Mouse (Mus musculus) embryonic facial prominence, embryonic 14.5 days (tissue): ENCODE data around the gene Hist3h2ba. TPM values are rescaled to one million over a fixed set of nuclear protein-coding genes. Genes with fewer than 3 reads are reported as not detected.
"Not testable (repeated sequence)": the region's sequence is repeated elsewhere in the genome, so short reads cannot be mapped to it uniquely, and the experiment has no call there.

ENCODE experiments used
- ATAC-seq: fragments of 200-750 bp; cut with Nextera tagmentation; 2 replicates; pipeline ENCODE4 v1.8.0; 2017; ENCODE audit warnings: low read depth, moderate number of reproducible peaks, moderate TSS enrichment
- DNase-seq: peaks from one replicate; pipeline ENCODE4 v3.0.0-alpha.2; 2015; ENCODE audit warnings: low spot score
- H3K27ac ChIP-seq: fragments of 300-500 bp; sonication (generic); replicated peaks from 2 replicates; pipeline ENCODE4 v1.5.1; 2014; ENCODE audit warnings: low read depth, mild to moderate bottlenecking, low read length, moderate library complexity
- H3K27me3 ChIP-seq: fragments of 300-500 bp; sonication (generic); replicated peaks from 2 replicates; pipeline ENCODE4 v1.6.1; 2014; ENCODE audit warnings: low read length; ENCODE audit not compliant: control insufficient read depth, insufficient read depth
- H3K36me3 ChIP-seq: fragments of 300-500 bp; sonication (generic); 2 replicates; pipeline ENCODE4 v1.6.1; 2014; ENCODE audit warnings: low read length, mixed read lengths; ENCODE audit not compliant: control insufficient read depth, insufficient read depth
- H3K4me1 ChIP-seq: fragments of 300-500 bp; sonication (generic); 2 replicates; pipeline ENCODE4 v1.6.1; 2014; ENCODE audit warnings: antibody characterized with exemption, low read length; ENCODE audit not compliant: control insufficient read depth, insufficient read depth
- H3K4me2 ChIP-seq: fragments of 300-500 bp; sonication (generic); 2 replicates; pipeline ENCODE4 v1.6.1; 2014; ENCODE audit warnings: low read depth, mild to moderate bottlenecking, low read length, moderate library complexity, mixed read lengths
- H3K4me3 ChIP-seq: fragments of 300-500 bp; sonication (generic); 2 replicates; pipeline ENCODE4 v1.5.1; 2014; ENCODE audit warnings: low read depth, mild to moderate bottlenecking, low read length
- H3K9ac ChIP-seq: fragments of 300-500 bp; sonication (generic); 2 replicates; pipeline ENCODE4 v1.6.1; 2014; ENCODE audit warnings: low read depth, mild to moderate bottlenecking, low read length, moderate library complexity, mixed read lengths
- H3K9me3 ChIP-seq: fragments of 300-500 bp; sonication (generic); 2 replicates; pipeline ENCODE4 v1.6.1; 2016; ENCODE audit warnings: low read length; ENCODE audit not compliant: control insufficient read depth
- WGBS: fragments of 180-500 bp; shearing (Covaris S2); extraction: QIAGEN DNeasy Blood & Tissue Kit; methylation state at CpG from one replicate; pipeline ENCODE4 v1.1.7; 2014; 5-methylcytosine and 5-hydroxymethylcytosine counted together
- polyA plus RNA-seq: library from polyadenylated mRNA; unstranded; fragments of >200 nt; fragmentation: Nextera tagmentation; extraction: Ambion mirVana; gene quantifications from 2 replicates; pipeline ENCODE4 v1.2.1, GENCODE M21; 2014

The Hist3h2ba gene
- polyA plus RNA-seq, 1 experiment from 2014 or later = 14.9 TPM

DNA sequence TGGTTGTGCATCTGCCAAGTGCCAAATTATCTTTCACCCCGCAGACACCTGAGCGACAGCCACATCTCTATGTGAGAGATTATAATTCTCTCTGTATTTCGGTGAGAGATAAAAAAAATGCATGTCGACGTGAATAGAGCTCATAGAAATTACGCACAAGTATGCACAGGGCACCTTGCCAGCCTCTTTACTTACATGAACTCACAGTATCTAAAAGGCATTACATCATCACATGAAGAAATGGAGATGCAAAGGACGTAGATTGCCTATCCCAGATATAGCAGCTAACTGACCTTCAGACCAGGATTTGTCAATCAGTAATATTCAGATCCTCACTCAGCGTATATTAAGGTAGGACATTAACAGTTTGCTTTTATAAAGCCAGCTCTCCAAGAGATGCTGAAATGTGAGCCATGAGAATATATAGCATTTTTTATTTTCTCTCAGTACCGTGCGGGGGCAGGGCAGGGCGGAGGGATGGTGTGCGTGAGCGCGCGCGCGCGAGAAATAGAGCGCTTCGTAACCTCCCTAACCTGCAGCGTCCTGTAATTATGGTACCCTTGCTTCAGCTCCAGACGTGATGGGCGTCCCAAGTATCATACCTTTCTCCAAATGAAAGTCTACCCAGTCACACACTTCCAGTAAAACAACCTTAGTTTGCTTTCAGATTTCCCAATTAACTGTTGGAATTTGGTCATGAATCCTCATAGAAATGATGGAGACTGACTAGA, 757 bp upstream of the Hist3h2ba start:
- Histone ChIP-seq H3K36me3 (no peaks in the 10 kb centered on the region), H3K27ac (peak overlapping the region; percentile 87), H3K9ac (peak overlapping the region; percentile 65), H3K27me3 (peaks cover 12% of the 10 kb centered on the region), H3K9me3 (no peaks in the 10 kb centered on the region), H3K4me3 (peak overlapping the region; percentile 47), H3K4me1 (peaks cover 5% of the 10 kb centered on the region), H3K4me2 (peak overlapping the region; percentile 73)
- DNase-seq = peak; percentile 71
- ATAC-seq = peak; percentile 44
- 13% methylated on average over 23 of the region's 23 CpGs for WGBS

DNA sequence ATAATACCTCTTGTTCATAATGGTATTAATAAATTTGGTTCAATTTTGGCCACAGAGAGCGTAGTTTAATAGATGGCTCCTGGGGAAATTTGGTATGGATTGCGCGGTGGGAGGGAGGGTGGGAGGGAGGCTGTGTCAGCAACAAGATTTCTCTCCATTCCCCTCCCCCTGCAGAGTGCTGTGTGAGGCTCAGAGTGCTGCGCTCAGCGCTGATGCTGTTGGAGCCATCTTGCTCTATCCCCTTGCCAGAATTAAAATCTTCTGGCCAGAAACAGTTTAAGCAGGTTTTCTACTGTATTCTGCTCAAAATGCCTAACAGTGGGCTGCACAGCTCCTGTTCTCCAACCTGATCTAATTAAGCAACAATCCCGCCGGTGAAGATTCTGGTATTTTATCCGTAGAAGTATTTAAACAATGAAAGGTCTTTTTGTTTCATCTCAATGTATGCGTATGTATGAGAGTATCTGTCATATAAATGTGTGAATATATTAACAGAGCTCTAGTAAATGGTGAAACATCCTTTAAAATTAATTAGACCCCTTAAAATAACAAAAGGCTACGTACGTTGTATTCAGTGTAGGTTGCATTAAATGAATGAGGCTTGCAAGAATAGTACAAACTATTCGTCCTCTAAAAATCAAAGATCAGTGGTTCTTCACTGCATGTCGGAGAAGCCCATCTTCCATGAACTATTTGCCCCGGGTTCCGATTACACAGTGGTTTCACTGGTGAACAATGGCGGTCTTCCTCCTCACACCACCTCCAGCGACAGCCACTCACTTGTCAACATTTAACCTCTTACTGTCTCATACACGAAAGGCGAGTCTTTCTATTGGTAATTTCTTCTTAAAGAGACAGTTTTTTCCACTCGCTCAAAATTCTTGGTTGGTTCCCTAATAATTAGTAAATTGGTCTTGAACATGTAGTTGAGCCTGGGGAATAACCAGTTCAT, 1.0 kb downstream of the Hist3h2ba start:
- 5% methylated on average over 20 of the region's 20 CpGs for WGBS
- H3K4me2 ChIP-seq = peak overlapping the region; percentile 73
- no peaks in the 10 kb centered on the region for H3K36me3 ChIP-seq
- H3K9ac ChIP-seq = peak overlapping the region; percentile 70
- ATAC-seq = peak; percentile 45; the same call in 1 of the 2 replicates
- peak; percentile 89 for DNase-seq
- H3K9me3 ChIP-seq = no peaks in the 10 kb centered on the region
- peaks cover 12% of the 10 kb centered on the region for H3K27me3 ChIP-seq
- peak overlapping the region; percentile 47 for H3K4me3 ChIP-seq
- peak overlapping the region; percentile 87 for H3K27ac ChIP-seq
- peaks cover 8% of the 10 kb centered on the region for H3K4me1 ChIP-seq

DNA sequence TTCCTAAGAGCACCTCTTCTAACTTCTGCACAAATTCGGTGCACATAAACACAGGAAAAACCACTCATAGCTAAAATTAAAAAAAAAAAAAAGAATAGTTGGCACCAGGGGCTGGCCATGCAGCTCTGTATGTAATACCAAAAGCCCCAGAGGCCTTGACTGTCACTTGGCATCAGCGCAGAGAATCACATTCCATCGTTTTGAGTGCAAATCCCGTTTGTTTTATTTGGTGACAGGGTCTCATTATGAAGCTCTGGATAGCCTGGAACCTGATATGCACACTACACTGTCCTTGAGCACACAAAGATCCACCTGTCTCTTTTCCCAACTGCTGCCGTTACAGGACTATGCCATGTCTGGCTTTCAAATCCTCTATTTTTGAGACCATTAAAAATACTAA, 2.5 kb downstream of the Hist3h2ba start:
- Histone ChIP-seq H3K4me2 (no peak overlapping the region; the same call in 1 of the 2 replicates), H3K4me1 (peaks cover 9% of the 10 kb centered on the region), H3K27ac (no peak overlapping the region; the same call in 1 of the 2 replicates), H3K36me3 (no peaks in the 10 kb centered on the region), H3K4me3 (no peak overlapping the region), H3K9ac (no peak overlapping the region), H3K9me3 (no peaks in the 10 kb centered on the region), H3K27me3 (peaks cover 12% of the 10 kb centered on the region)
- 66% methylated on average over 5 of the region's 5 CpGs for WGBS
- ATAC-seq = no peak
- DNase-seq = peak; percentile 38

DNA sequence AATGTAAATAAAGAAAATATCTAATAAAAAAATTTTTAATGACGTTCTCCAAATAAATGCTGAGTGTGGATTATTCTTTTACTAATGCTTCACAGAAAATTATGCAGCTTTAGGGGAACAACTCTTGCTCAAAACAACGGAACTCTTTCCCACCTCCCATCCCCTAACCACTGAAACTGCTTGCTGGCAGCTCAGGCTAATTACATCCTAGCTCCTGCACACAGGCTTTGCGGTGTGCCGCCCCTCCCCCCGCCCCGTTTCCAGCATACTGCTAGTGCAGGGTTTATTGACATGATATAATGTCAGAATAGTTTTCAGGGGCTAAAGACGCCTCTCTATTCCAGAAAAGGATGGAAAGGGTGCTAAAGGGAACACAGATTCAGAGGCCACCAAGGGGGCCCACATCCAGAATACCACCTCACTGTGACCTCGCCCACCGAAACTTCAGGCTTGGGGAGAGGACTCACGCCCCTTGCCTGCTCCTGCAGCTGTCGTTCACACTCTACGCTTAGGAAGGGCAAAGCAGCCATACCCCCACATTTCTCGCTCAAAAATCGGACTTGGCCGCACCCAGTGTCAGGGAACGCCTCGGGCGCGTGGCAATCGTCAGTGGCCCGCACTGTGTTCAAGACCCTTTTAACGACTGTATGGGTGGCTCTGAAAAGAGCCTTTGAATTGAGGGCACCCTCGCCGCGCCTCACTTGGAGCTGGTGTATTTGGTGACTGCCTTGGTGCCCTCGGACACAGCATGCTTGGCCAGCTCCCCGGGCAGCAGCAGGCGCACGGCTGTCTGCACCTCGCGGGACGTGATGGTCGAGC, 4.8 kb downstream of the Hist3h2ba start:
- 1% methylated on average over 32 of the region's 33 CpGs for WGBS
- Histone ChIP-seq H3K9me3 (no peaks in the 10 kb centered on the region), H3K4me1 (peaks cover 22% of the 10 kb centered on the region), H3K4me3 (peak overlapping the region; percentile 79), H3K9ac (peak overlapping the region; percentile 80), H3K27me3 (peaks cover 12% of the 10 kb centered on the region), H3K36me3 (0 out of 2 replicates have a peak, but pooled peaks cover 11% of the 10 kb centered on the region), H3K27ac (peak overlapping the region; percentile 94), H3K4me2 (peak overlapping the region; percentile 96)
- peak; percentile 78 for DNase-seq
- ATAC-seq = peak; percentile 3; the same call in 1 of the 2 replicates

DNA sequence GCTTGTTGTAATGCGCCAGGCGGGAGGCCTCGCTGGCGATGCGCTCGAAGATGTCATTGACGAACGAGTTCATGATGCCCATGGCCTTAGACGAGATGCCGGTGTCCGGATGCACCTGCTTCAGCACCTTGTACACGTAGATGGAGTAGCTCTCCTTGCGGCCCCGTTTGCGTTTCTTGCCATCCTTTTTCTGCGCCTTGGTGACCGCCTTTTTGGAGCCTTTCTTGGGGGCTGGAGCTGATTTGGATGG, 5.4 kb downstream of the Hist3h2ba start:
- peak overlapping the region; percentile 96 for H3K4me2 ChIP-seq
- peaks cover 23% of the 10 kb centered on the region for H3K4me1 ChIP-seq
- H3K36me3 ChIP-seq = 0 out of 2 replicates have a peak, but pooled peaks cover 11% of the 10 kb centered on the region
- ATAC-seq = peak; percentile 9
- WGBS = 0% methylated on average over 11 of the region's 17 CpGs
- peaks cover 12% of the 10 kb centered on the region for H3K27me3 ChIP-seq
- not testable (repeated sequence) for H3K9me3 ChIP-seq, DNase-seq
- H3K27ac ChIP-seq = peak overlapping the region; percentile 94
- H3K4me3 ChIP-seq = peak overlapping the region; percentile 79
- peak overlapping the region; percentile 80 for H3K9ac ChIP-seq

DNA sequence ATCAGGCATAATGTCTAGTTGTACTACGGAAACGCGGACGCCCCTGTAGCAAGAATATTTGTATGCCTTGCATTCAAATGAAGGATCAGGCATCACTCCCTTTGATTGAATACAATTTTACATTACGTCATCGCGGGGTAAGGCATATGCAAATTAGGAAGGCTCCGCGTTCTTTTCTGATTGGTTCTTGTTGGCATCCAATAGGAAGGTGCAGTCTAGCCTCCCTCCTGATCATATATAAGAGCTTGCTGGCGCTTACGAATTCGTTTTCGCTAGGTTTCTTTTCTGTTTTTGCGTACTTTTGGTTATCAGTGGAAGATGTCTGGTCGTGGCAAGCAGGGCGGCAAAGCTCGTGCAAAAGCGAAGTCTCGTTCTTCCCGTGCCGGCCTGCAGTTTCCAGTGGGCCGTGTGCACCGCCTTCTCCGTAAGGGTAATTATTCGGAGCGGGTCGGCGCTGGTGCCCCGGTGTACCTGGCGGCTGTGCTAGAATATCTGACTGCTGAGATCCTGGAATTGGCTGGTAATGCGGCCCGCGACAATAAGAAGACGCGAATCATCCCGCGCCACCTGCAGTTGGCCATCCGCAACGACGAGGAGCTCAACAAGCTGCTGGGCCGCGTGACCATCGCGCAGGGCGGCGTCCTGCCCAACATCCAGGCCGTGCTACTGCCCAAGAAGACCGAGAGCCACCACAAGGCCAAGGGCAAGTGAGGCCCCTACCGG, 5.9 kb downstream of the Hist3h2ba start, which contains the start of the genes Hist3h2a and Trim17:
Hist3h2a (plus strand) TSS at position 266 of the 723 bp plus-strand sequence.
Trim17 (plus strand) TSS at position 266 of the 723 bp plus-strand sequence.
- Histone ChIP-seq H3K4me2 (peak within 1 kb of the TSS; percentile 96), H3K27ac (peak within 1 kb of the TSS; percentile 97), H3K36me3 (0 out of 2 replicates have a peak, but pooled peaks cover 11% of the 10 kb centered on the region), H3K9me3 (no peaks in the 10 kb centered on the region), H3K4me1 (peaks cover 27% of the 10 kb centered on the region), H3K4me3 (peak within 1 kb of the TSS; percentile 79), H3K27me3 (peaks cover 12% of the 10 kb centered on the region), H3K9ac (peak within 1 kb of the TSS; percentile 94)
- WGBS = under 1% methylated on average over 47 of the region's 49 CpGs
- peak; percentile 90 for ATAC-seq
- DNase-seq = peak; percentile 100

DNA sequence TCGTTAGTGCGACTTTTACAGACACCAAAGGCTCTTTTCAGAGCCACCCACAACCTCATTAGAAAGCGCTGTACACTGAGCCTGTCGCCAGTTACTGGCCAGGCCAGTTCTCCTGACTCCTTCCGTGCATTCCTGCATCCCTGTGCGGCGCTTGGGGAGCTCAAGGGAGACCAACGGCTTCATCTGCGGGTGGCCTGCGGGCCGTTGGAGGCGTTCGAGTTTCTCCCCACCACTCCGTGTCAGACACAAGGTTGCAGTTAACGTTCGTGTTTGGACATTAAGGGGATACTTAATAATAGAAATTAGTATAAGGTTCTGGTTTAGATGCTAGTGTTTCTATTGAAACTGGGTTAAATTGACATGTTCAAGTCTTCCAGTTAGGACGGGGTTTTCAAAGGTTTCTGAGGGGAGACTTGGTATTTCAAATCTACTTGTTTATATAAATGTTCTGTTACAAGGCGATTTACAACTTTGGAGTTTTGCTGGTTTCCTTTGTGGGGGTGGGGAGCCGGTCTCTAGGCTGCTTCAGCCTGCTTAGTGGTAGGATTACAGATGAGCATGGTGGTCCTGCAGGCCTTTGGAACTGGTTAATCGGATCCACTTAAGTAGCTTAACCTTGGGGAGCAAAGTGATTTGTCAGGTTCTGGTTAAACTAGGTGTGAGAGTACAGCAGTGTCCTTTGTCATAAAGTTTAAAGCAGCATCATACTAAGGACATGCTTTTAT, 6.6 kb downstream of the Hist3h2ba start:
- Histone ChIP-seq H3K27ac (peak overlapping the region; percentile 97), H3K4me2 (peak overlapping the region; percentile 96), H3K27me3 (peaks cover 8% of the 10 kb centered on the region), H3K4me1 (peaks cover 27% of the 10 kb centered on the region), H3K4me3 (peak overlapping the region; percentile 79), H3K9me3 (no peaks in the 10 kb centered on the region), H3K9ac (peak overlapping the region; percentile 94), H3K36me3 (0 out of 2 replicates have a peak, but pooled peaks cover 11% of the 10 kb centered on the region)
- DNase-seq = peak; percentile 55
- peak; percentile 30 for ATAC-seq
- WGBS = under 1% methylated on average over 20 of the region's 20 CpGs
